Mouse (Mus musculus) liver, adult 2 months (tissue): ENCODE measurements around the gene Tnfsf11.

Experiments
- CTCF ChIP-seq: fragments of 200-500 bp; IDR thresholded peaks from 2 replicates; pipeline ENCODE4 v1.5.1; 2011; ENCODE audit warnings: low read depth, low read length, control low read depth
- POLR2A ChIP-seq: fragments of 200-500 bp; IDR thresholded peaks from 2 replicates; pipeline ENCODE4 v1.6.1; 2011; ENCODE audit warnings: low read length, control low read depth; ENCODE audit not compliant: insufficient read depth; ENCODE audit errors: extremely low read depth

DNA sequence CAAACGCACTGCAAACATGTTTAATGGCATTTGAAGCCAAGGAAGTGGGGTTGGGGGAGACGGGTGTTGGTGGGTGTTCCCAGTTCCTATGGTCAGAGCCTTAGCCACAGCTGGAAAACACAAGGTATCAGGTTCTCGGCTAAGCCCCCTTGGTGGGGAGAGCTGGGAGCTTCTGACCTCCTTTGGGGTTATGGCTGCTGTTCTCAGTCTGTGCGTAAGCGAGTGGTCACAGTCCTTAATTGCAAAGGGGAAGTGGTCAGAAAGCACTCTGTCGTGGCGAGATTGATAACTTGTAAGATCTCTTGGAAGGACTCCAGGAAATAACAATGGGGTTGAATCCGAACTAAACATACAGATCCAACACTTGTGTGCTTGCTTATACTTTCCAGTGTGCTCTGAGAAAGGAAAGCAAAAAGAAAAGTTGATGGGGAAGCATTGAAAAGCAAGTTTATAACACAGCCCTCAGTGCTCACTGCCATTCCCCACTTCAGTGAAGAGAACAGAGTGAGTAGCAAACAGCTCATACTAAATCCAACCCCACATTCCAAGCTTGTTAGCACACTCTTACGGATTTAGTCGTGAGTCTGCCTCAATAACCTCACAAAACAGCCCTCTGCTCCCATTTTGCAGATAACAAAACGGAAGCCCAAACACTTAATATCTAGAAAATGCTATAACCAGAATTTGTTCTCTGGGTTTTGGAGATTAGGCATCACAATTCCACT lies 22.9 kb upstream of the Tnfsf11 start:
- TF ChIP-seq CTCF: no peak
- no peak for TF ChIP-seq POLR2A
